Mouse (Mus musculus) gastrocnemius, postnatal 36 days (tissue): ENCODE results near the gene Ppp1r35. TPM values are rescaled to one million over a fixed set of nuclear protein-coding genes. Genes with fewer than 3 reads are reported as not detected.

Experiments used
- DNase-seq, 2 experiments: peaks; one replicate each; pipeline ENCODE4 v3.0.0; 2022
- intact Hi-C: fragments of 180-260 bp; cut with DNase I; formaldehyde crosslinking; loops from one replicate; pipeline ENCODE4 v1.15.1; 2025
- long read RNA-seq, 2 experiments: library from polyadenylated mRNA; stranded (forward); transcript quantifications; one replicate each; pipeline ENCODE4 v2.0.0; 2021
- total RNA-seq, 2 experiments: library from RNA; stranded (reverse); gene quantifications; 2 replicates each; pipeline ENCODE4 v1.2.3; 2021

Gene Ppp1r35
- 1 to 10 TPM; 5.6 to 7.9 TPM for total RNA-seq
- long read RNA-seq, experiment 1, transcript Ppp1r35-201 (4 exons, 956 nt) = major isoform, 6 of 16 reads
- long read RNA-seq, experiment 1, partial matches to known transcripts = 7 of 16 reads
- long read RNA-seq, experiment 1, other reads (novel, unspliced or antisense) = 2 of 16 reads
- long read RNA-seq, experiment 2, transcript Ppp1r35-201 (4 exons, 956 nt) = major isoform, 7 of 15 reads
- long read RNA-seq, experiment 2, partial matches to known transcripts = 4 of 15 reads
- long read RNA-seq, experiment 2, other reads (novel, unspliced or antisense) = 3 of 15 reads

DNA sequence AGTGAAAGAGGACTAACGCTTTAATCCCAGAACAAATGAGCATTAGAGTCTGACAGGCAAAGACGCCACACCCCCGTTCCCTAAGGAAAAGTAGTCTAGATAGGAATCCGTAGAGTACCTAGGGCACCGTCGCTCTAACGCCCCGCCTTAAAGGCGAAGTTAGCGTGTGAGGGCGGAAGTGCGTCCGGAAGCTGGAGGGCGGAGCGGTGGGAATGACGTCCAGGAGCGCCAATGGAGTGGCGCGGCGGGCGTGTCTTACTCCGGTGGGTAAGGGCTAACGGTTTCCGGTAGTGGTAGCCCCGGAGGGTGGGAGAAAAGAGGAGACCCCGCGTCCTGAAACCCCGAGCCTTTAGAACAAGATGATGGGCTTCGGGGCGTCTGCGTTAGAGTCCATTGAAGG lies at the start of gene Ppp1r35:
Ppp1r35 (plus strand) TSS at position 215 of the 400 bp plus-strand sequence.
- intact Hi-C loops = loop anchor here (5.0 kb wide), 2 partner anchors 246 to 436 kb away; partner anchors contain the start of genes Epo and Gnb2
- peak; percentile 94 to 97 for DNase-seq

DNA sequence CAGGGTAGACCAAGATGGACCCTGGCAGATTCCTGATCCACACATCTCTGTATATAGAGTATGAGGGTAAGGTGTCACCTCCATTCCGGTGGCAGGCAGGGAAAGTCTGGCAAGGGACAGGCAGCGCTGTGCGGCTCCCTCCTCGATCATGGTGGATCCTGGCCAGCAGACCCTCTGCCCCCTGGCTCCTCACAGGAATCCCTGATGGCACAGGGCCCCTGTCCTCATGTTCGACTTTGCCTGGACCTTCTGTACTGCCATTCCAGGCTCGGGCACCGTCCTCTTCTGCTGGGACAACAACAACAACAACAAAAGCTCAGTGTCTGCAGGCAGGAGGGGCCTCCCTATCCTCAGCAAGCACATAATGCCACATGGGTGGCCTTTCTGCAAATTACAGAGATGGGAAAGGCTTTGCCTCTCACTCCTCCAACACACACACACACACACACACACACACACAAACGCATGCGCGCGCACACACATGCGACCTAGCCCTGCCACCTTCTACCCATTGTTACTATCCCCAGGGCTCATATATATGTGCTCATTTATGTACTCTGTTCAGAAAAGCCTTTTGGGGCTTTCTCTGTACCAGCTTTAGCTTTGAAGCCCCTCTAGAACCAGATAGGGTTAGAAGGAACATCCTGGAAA lies 44.9 kb upstream of the Ppp1r35 start:
- intact Hi-C loops = no loop called here
- DNase-seq = no peak

DNA sequence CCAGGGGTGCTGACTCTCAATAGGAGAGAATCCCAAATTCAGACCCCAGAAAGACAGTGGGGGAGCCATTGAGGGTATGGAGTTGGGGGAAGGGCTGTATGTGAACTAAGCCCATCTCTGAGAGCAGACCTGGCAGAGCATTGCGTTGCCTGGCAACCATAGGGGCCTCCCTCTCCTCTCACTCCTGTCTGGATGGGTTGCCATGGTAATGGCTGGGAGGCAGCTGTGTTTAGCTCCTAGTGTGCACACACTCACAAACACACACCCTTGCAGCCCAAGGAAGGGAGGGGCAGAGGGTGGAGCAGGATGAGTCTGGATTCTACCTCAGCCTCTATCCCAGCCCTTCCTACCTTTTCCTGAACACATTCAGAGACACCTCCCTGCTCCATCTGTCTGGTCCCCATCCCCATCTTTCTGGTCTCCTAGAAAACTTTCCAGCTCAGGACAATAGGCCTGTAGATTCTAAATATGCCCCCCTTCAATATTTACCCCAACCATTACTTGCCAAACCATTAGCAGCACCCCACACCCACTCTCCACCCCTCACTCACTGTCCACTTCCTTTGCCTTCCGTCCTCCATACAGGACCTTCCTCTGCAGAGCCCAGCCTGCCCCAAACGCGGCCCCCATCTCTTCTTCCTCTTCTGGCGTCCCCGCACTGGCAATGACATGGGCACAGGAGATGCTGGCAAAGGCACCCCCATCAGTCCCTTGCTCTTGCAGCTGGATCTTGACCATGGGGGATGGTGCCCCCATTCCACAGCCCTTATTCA lies 44.2 kb upstream of the Ppp1r35 start:
- DNase-seq = no peak
- intact Hi-C loops = no loop called here

DNA sequence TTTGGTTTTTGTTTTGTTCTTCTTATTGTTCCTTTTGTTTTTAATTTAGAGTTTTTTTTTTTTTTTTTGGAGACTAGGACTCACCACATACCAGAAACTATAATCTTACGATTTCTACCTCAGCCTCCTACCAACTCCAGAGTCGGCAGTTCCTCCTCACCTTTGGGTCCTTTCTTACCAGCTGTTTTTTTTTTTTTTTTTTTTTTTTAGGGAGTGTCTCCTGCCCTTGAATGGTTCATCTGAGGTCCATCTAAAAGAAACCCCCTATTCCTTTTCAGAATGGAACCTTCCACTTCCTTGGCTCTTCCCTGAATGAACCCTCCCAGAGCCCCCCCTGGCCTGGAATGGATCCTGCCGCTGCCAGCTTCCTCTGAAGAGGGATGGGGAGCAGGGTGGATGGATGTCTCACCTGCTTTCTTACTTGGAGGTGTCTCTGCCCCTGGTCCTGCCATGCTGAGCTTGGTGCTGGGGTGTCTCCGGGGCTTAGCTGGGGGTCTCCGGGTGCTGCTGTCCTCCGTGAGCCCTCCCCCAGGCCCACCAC lies 41.2 kb upstream of the Ppp1r35 start:
- intact Hi-C loops = no loop called here
- no peak for DNase-seq

DNA sequence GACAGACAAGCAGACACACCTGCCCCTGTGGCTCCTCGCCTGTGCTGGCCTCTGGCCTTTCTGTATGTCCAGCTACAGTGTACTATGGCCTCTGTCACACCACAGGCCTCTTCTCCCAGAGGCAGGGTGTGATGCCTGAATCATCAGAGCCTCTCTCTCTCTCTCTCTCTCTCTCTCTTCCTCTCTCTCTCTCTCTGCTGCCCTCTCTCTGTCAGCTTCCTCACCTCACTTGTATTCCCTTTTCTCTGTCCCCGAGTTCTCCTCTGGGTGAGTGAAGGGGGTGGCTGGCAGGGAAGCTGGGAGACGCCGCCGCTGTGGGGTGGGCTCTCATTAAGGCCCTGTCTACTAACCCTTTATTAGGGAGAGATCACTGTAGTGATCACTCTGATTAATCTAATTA lies 40.1 kb upstream of the Ppp1r35 start:
- DNase-seq = no peak
- intact Hi-C loops = no loop called here

DNA sequence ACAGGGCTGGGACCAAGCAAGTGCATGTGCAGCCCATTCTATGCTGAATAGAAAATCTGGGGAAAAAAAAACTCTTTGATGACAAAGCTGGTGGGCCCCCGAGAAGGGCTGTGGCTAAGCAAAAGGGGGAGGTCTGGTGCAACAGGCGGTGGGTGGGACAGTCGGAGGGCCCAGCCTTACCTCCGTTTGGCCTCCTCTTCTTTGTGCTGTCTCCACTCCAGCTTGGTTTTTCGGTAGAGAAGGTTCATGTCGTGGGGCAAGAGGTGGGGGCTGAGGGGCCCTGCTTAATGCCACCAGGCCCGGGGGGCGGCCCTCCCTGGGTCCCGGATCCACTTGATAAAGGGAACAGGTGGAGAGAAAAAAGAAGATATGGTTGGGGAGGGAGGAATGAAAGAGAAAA lies 39.2 kb upstream of the Ppp1r35 start:
- intact Hi-C loops = no loop called here
- DNase-seq = no peak

DNA sequence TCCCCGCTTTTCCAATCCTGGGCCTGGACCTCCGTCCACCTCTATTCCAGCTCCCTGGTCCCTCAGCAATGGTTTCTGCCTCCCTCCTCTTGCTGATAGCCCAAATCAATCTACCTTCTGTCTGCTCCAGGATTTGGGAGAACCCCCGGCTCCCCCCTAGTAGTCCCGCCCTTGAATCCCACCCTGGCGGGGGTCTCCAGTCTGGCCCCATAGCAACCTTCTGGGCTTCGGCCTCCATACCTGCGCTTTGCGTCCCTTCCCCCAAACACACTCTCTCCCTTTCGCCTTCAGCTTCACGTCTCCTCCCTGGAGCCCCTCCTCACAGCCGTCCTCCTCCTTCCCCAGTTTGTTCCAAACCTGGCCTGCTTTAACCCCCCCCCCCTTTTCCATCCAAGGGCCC lies 38.1 kb upstream of the Ppp1r35 start:
- intact Hi-C loops = no loop called here
- DNase-seq = no peak

DNA sequence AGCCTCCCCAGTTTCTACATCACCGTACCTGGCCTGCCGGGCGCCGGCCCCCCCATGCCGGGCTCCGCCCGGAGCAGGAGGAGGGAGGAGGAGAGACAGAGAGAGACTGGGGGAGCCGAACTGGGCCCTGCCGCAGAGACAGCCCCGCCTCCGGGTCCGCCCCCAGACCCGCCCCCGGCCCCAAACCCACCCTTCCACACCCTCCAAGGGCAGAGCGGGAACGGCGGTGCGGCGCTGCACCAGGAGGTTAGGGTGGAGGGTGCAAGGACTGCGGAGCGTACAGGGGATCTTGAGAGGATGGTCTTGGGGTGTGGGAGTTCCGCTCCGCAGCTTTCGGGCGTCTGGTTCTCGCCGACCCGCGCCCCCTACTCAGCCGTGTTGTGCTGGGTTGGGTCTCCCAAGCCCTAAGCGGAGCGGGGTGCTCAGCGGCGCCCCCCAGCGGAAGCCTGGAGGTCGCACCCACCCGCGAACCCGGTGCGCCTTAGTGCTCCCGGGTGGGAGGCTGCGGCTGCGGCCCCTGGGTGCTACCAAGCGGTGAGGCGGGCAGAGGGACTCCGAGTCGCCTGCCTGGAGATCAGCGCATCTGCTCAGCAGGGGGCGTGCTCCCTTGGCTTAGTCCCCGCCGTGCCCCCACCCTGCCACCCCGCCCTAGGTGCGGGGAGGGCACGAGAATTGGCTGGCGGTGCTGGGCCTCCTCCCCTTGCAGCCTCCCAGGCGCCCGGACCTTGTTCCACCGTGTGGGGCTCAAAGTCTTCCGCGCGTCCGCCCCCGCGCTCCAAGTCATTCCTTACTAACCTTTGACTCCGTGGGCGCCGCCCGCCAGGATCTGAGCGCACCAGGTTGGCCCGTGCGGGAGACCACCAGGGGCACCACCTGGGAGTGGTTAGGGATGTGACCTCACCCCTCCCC lies 37.4 kb upstream of the Ppp1r35 start, which contains the start of gene Nyap1:
Nyap1 (minus strand) TSS at position 585 of the 909 bp plus-strand sequence.
- DNase-seq = peak; percentile 55 to 70
- intact Hi-C loops = no loop called here

DNA sequence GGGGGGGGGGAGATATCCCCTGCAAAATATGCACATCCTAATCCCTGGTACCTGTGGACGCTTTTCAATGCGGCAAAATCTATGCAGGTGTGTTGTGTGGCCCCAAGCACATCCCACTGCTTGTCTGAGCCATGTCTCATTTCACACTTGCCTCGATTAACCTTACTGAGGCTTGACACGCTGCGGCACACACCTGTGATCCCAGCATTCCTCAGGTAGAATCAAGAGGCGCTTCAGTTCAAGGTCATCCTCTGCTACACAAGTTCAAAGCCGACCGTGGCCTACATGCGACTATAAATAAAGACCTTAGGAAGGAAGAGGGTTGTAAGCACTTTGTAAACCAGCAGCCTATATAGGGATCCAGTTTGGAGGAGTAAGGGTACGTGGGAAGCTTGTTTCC lies 36.6 kb upstream of the Ppp1r35 start:
- no peak for DNase-seq
- intact Hi-C loops = no loop called here

DNA sequence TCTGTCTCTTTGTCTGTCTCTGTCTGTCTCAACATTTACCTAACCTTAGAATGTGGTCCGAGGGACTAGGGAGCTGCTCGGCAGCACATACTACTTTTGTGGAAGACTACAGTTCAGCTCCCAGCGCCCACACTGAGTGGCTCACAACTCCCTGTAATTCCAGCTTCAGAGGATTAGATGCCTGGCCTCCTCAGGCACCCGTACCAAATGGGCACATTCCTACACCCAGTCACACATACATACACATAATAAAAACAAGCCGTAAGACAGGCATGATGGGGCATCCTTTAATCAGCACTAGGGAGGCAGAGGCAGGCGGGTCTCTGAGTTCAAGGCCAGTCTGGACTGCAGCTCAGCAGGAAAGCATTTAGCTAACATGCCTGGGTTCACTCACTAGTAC lies 35.8 kb upstream of the Ppp1r35 start:
- intact Hi-C loops = no loop called here
- DNase-seq = no peak

DNA sequence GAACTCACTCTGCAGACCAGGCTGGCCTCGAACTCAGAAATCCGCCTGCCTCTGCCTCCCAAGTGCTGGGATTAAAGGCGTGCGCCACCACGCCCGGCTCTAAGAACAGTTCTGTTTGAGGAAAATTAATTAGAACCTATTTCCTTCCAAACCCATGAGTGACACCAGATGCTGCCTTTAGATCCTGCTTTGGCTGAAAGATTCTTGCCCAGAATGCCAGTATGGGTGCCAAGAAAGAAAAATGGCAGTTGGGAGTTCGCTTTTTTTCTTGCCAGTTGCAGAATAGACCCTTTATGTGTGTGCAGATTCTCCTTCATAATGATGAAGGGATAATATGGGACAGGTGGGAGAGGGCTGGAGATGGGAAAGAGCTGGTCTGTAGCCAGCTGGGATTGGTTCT lies 34.5 kb upstream of the Ppp1r35 start:
- no peak for DNase-seq
- intact Hi-C loops = no loop called here

DNA sequence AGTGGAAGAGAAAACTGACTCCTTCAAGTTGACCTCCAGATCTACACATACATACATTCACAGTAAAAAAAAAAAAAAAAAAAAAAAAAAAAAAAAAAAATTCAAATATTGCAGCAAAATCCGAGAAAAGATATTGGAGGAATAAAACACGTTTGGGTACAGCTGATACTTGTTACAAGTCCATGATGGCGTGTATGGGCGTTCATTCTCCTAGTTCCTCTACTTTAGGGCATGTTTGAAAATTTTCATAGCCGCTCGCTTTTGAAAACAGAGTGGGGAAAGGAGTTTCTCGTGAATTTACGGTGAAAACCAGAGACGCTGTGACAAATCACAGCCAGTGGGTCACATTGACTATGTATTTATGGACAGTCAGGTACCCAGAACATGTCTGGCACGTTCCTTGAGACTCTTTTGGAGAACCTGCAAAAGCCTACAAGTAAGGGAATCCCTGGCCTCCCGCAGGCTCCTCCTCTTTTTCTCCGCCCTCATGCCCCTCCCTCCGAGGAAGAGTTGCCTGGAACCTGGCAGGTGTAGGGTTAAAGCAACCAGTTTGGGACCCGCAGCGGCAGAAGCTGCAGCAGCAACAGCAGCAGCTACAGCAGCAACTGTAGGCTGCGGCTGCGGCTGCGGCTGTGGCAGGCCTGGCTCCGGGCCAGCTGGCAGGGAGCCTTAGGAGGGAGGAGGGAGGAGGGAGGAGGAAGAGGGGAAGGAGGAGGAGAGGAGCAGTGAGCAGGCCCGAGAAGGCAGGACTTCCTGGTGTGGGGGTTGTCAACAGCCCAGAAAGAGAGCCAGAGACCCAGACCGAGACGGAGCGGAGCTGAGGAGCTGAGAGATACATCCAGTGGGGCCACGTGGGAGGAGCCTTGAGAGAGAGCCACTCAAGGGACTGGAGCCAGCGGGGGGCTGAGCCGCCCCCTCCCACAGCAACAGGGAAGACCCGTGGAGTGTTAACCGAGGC lies 33.2 kb upstream of the Ppp1r35 start, which contains the start of gene Tsc22d4:
Tsc22d4 (plus strand) TSS at position 517 of the 958 bp plus-strand sequence.
- intact Hi-C loops = loop anchor here (5.0 kb wide), 1 partner anchor 213 kb away; the partner anchor contains the start of genes Epo and Gnb2
- DNase-seq = peak; percentile 88 to 92

DNA sequence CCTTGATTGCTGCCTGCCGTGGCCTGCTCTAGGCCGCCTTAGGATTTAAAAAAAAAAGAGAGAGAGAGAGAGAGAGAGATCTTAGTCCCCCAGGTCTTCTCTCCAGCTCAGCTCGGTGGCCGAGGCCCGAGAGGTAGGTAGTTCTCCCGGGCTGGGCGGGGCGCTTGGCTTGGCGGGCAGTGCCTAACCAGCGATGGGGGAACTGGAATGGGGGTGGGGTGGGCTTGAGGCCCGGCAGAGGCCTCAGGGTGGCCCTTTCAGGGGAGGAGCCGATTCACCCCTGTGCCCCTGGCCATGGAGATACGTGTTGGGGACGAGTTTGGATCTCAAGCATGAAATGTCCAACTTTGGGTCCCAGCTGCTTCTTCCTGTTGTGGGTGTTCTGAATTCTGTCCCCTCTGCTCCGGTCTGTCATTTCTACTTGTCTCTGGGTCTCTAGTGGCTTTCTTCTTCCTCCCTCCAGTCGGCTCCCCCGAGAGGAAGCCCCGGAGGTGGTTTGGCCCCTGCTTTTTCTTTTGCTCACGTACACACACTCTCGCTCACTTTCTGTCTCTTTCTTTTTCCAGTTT lies 32.3 kb upstream of the Ppp1r35 start:
- DNase-seq = peak; percentile 57 to 62
- intact Hi-C loops = loop anchor here (5.0 kb wide), 1 partner anchor 214 kb away; the partner anchor contains the start of genes Epo and Gnb2

DNA sequence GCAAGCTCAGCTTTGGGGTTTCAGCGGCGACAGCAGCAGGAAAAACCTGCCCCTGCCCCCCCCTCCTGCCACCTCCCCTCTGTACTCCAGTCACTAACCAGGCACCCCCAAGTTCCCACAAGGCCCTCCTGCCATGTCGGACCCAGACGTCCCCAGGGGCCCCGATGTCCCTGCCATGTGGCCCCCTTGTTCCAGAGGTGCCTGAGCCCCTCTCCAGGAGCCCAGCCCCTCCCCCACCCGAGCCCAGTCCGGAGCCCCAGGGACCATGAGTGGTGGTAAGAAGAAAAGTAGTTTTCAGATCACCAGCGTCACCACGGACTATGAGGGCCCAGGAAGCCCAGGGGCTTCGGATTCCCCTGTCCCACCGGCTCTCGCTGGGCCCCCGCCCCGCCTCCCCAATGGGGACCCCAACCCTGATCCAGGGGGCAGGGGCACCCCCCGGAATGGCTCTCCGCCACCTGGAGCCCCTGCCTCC lies 31.8 kb upstream of the Ppp1r35 start:
- intact Hi-C loops = loop anchor here (5.0 kb wide), 1 partner anchor 215 kb away; the partner anchor contains the start of genes Epo and Gnb2
- DNase-seq = no peak

DNA sequence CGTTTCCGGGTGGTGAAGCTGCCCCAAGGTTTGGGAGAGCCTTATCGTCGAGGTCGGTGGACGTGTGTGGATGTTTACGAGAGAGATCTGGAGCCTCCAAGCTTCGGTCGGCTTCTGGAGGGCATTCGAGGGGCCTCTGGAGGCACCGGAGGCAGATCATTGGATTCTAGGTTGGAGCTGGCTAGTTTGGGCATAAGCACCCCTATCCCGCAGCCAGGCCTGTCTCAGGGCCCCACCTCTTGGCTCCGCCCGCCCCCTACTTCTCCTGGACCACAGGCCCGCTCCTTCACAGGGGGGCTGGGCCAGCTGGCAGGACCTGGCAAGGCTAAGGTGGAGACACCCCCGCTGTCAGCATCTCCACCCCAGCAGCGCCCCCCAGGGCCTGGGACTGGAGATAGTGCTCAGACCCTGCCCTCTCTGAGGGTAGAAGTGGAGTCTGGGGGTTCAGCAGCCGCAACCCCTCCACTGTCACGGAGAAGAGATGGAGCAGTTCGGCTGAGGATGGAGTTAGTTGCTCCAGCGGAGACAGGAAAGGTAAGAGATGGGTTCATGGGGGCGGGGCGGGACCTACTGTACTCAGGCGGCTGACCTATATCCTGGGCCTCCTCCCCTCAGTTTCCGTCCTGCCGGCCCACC lies 31.2 kb upstream of the Ppp1r35 start:
- intact Hi-C loops = loop anchor here (5.0 kb wide), 1 partner anchor 215 kb away; the partner anchor contains the start of genes Epo and Gnb2
- DNase-seq = no peak

DNA sequence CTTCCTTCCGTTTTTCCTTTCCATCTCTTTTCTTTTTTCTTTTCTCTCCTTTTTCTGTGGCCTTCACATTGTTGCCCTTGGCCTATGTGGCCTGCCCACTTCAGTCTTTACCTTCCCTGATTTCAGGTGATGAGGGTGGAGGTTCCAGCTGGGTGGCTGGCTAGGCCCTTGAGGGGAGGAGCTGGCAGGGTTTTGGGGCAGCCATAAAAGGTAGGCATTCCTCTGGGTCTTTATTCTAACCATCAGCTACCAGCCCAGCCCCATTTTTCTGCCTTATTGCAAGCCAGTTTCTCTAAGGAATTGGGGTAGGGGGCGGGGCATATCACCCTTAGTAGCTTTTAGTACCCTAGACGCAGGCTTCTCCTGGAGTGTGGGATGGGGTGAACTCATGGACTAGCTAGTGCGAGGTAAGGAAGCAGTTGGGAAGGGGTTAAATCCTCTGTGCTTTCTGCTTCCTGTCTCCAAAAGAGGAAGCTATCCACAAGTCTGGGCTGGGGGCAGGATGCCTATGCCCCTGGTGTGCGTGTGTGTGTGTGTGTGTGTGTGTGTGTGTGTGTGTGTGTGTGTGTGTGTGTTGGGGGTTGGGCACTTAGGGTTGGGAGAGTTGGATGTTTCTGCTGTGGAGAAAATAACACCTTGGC lies 30.4 kb upstream of the Ppp1r35 start:
- no peak for DNase-seq
- intact Hi-C loops = loop anchor here (5.0 kb wide), 1 partner anchor 216 kb away; the partner anchor contains the start of genes Epo and Gnb2
